Mouse (Mus musculus) hindbrain, embryonic 15.5 days (tissue): ENCODE data around the gene Tnfsf14. TPM values are rescaled to one million over a fixed set of nuclear protein-coding genes. Genes with fewer than 3 reads are reported as not detected.

Source experiments
- ATAC-seq: fragments of 200-750 bp; cut with Nextera tagmentation; 2 replicates; pipeline ENCODE4 v1.8.0; 2017; ENCODE audit warnings: low read depth, moderate number of reproducible peaks, moderate TSS enrichment; ENCODE audit not compliant: low FRiP score
- H3K27ac ChIP-seq: fragments of 300-500 bp; sonication (generic); replicated peaks from 2 replicates; pipeline ENCODE4 v1.5.1; 2015; ENCODE audit warnings: mild to moderate bottlenecking, inconsistent platforms
- H3K27me3 ChIP-seq: fragments of 300-500 bp; sonication (generic); 2 replicates; pipeline ENCODE4 v1.6.1; 2015; ENCODE audit warnings: control low read depth, inconsistent platforms
- H3K36me3 ChIP-seq: fragments of 300-500 bp; sonication (generic); 2 replicates; pipeline ENCODE4 v1.6.1; 2015; ENCODE audit warnings: control low read depth, inconsistent platforms
- H3K4me1 ChIP-seq: fragments of 300-500 bp; sonication (generic); replicated peaks from 2 replicates; pipeline ENCODE4 v1.6.1; 2015; ENCODE audit warnings: control low read depth, inconsistent platforms
- H3K4me2 ChIP-seq: fragments of 300-500 bp; sonication (generic); 2 replicates; pipeline ENCODE4 v1.6.1; 2015; ENCODE audit warnings: moderate library complexity, mild to moderate bottlenecking, inconsistent platforms
- H3K4me3 ChIP-seq: fragments of 300-500 bp; sonication (generic); 2 replicates; pipeline ENCODE4 v1.5.1; 2015; ENCODE audit warnings: mild to moderate bottlenecking, inconsistent platforms
- H3K9ac ChIP-seq: fragments of 300-500 bp; sonication (generic); 2 replicates; pipeline ENCODE4 v1.6.1; 2015; ENCODE audit warnings: inconsistent platforms
- H3K9me3 ChIP-seq: fragments of 300-500 bp; sonication (generic); 2 replicates; pipeline ENCODE4 v1.6.1; 2016; ENCODE audit warnings: control low read depth, inconsistent platforms
- WGBS: fragments of 180-500 bp; shearing (Covaris S2); methylation state at CpG from one replicate; pipeline ENCODE4 v1.1.7; 2015; 5-methylcytosine and 5-hydroxymethylcytosine counted together
- polyA plus RNA-seq: library from polyadenylated mRNA; unstranded; fragments of >200 nt; fragmentation: Nextera tagmentation; extraction: Ambion mirVana; gene quantifications from 2 replicates; pipeline ENCODE4 v1.2.1, GENCODE M21; 2015

Gene Tnfsf14
- polyA plus RNA-seq, 1 experiment from 2014 or later = 0.08 TPM

GRCm38 (mm10) chr17:57223313-57223712 lies 29.3 kb upstream of the Tnfsf14 start:
- no peak for ATAC-seq
- no peaks in the 10 kb centered on the region for H3K4me1 ChIP-seq
- H3K27me3 ChIP-seq = 0 out of 2 replicates have a peak, but pooled peaks cover 3% of the 10 kb centered on the region
- no peaks in the 10 kb centered on the region for H3K36me3 ChIP-seq
- H3K27ac ChIP-seq = no peak overlapping the region
- WGBS = 78% methylated on average over 9 of the region's 9 CpGs
- H3K4me3 ChIP-seq = no peak overlapping the region
- no peak overlapping the region for H3K4me2 ChIP-seq
- H3K9ac ChIP-seq = no peak overlapping the region
- H3K9me3 ChIP-seq = no peaks in the 10 kb centered on the region

GRCm38 (mm10) chr17:57221911-57222310 lies 27.9 kb upstream of the Tnfsf14 start:
- WGBS = 84% methylated on average over 4 of the region's 4 CpGs
- no peaks in the 10 kb centered on the region for H3K4me1 ChIP-seq
- no peak overlapping the region for H3K4me3 ChIP-seq
- H3K36me3 ChIP-seq = no peaks in the 10 kb centered on the region
- H3K9ac ChIP-seq = no peak overlapping the region
- ATAC-seq = no peak
- H3K27ac ChIP-seq = no peak overlapping the region
- H3K27me3 ChIP-seq = 0 out of 2 replicates have a peak, but pooled peaks cover 3% of the 10 kb centered on the region
- H3K9me3 ChIP-seq = no peaks in the 10 kb centered on the region
- no peak overlapping the region for H3K4me2 ChIP-seq

GRCm38 (mm10) chr17:57219884-57220207 lies 25.9 kb upstream of the Tnfsf14 start:
- no peaks in the 10 kb centered on the region for H3K4me1 ChIP-seq
- no peak overlapping the region for H3K27ac ChIP-seq
- H3K9me3 ChIP-seq = no peaks in the 10 kb centered on the region
- ATAC-seq = no peak
- H3K9ac ChIP-seq = no peak overlapping the region
- no peak overlapping the region for H3K4me2 ChIP-seq
- H3K36me3 ChIP-seq = no peaks in the 10 kb centered on the region
- 21% methylated on average over 3 of the region's 3 CpGs for WGBS
- 0 out of 2 replicates have a peak, but pooled peaks cover 1% of the 10 kb centered on the region for H3K27me3 ChIP-seq
- H3K4me3 ChIP-seq = no peak overlapping the region

- WGBS = 23% methylated on average over 11 of the region's 11 CpGs
- no peak for ATAC-seq
- no peak overlapping the region for H3K4me2 ChIP-seq
Observed at GRCm38 (mm10) chr17:57219167-57219883, 25.3 kb upstream of the Tnfsf14 start.

GRCm38 (mm10) chr17:57218335-57218900 lies 24.4 kb upstream of the Tnfsf14 start:
- ATAC-seq = no peak
- H3K9me3 ChIP-seq = no peaks in the 10 kb centered on the region
- no peak overlapping the region for H3K4me3 ChIP-seq
- H3K27me3 ChIP-seq = no peaks in the 10 kb centered on the region
- H3K4me1 ChIP-seq = no peaks in the 10 kb centered on the region
- 75% methylated on average over 12 of the region's 12 CpGs for WGBS
- H3K4me2 ChIP-seq = no peak overlapping the region
- H3K27ac ChIP-seq = no peak overlapping the region
- no peak overlapping the region for H3K9ac ChIP-seq
- no peaks in the 10 kb centered on the region for H3K36me3 ChIP-seq

More at GRCm38 (mm10) chr17:57219167-57219883, 25.3 kb upstream of the Tnfsf14 start:
- Histone ChIP-seq H3K9ac (no peak overlapping the region), H3K9me3 (no peaks in the 10 kb centered on the region), H3K27me3 (no peaks in the 10 kb centered on the region), H3K36me3 (no peaks in the 10 kb centered on the region), H3K4me1 (no peaks in the 10 kb centered on the region), H3K27ac (no peak overlapping the region), H3K4me3 (no peak overlapping the region)

- H3K27me3 ChIP-seq = no peaks in the 10 kb centered on the region
- no peaks in the 10 kb centered on the region for H3K9me3 ChIP-seq
- ATAC-seq = peak; percentile 86
- peak overlapping the region; percentile 41 for H3K4me2 ChIP-seq
- no peaks in the 10 kb centered on the region for H3K36me3 ChIP-seq
- 40% methylated on average over 13 of the region's 13 CpGs for WGBS
- H3K4me3 ChIP-seq = no peak overlapping the region
- H3K9ac ChIP-seq = no peak overlapping the region
- no peak overlapping the region for H3K27ac ChIP-seq
- no peaks in the 10 kb centered on the region for H3K4me1 ChIP-seq
Observed at GRCm38 (mm10) chr17:57214676-57215387, 20.9 kb upstream of the Tnfsf14 start.

GRCm38 (mm10) chr17:57211501-57211900 lies 17.5 kb upstream of the Tnfsf14 start:
- no peak overlapping the region for H3K4me3 ChIP-seq
- no peaks in the 10 kb centered on the region for H3K4me1 ChIP-seq
- no peak overlapping the region for H3K27ac ChIP-seq
- no peak overlapping the region for H3K4me2 ChIP-seq
- no peaks in the 10 kb centered on the region for H3K36me3 ChIP-seq
- no peak for ATAC-seq
- 58% methylated on average over 9 of the region's 9 CpGs for WGBS
- no peaks in the 10 kb centered on the region for H3K9me3 ChIP-seq
- H3K9ac ChIP-seq = no peak overlapping the region
- no peaks in the 10 kb centered on the region for H3K27me3 ChIP-seq

- Histone ChIP-seq H3K9ac (no peak overlapping the region), H3K9me3 (no peaks in the 10 kb centered on the region), H3K4me3 (no peak overlapping the region), H3K27ac (no peak overlapping the region), H3K36me3 (no peaks in the 10 kb centered on the region), H3K4me2 (no peak overlapping the region), H3K27me3 (no peaks in the 10 kb centered on the region), H3K4me1 (no peaks in the 10 kb centered on the region)
- WGBS = 83% methylated on average over 4 of the region's 4 CpGs
- no peak for ATAC-seq
Observed at GRCm38 (mm10) chr17:57209330-57209729, 15.4 kb upstream of the Tnfsf14 start.

- Histone ChIP-seq H3K4me3 (no peak overlapping the region), H3K36me3 (no peaks in the 10 kb centered on the region), H3K9ac (no peak overlapping the region), H3K27ac (no peak overlapping the region), H3K4me1 (no peaks in the 10 kb centered on the region), H3K9me3 (no peaks in the 10 kb centered on the region), H3K4me2 (no peak overlapping the region), H3K27me3 (no peaks in the 10 kb centered on the region)
- ATAC-seq = no peak
- 88% methylated on average over 3 of the region's 3 CpGs for WGBS
Observed at GRCm38 (mm10) chr17:57207938-57208337, 14.0 kb upstream of the Tnfsf14 start.

GRCm38 (mm10) chr17:57201841-57202724 lies 8.1 kb upstream of the Tnfsf14 start:
- Histone ChIP-seq H3K9me3 (no peaks in the 10 kb centered on the region), H3K4me2 (no peak overlapping the region), H3K27me3 (no peaks in the 10 kb centered on the region), H3K9ac (no peak overlapping the region), H3K4me1 (no peaks in the 10 kb centered on the region), H3K4me3 (no peak overlapping the region), H3K36me3 (no peaks in the 10 kb centered on the region), H3K27ac (no peak overlapping the region)
- WGBS = 87% methylated on average over 10 of the region's 10 CpGs
- ATAC-seq = no peak

- Histone ChIP-seq H3K27me3 (no peaks in the 10 kb centered on the region), H3K4me3 (no peak overlapping the region), H3K9me3 (no peaks in the 10 kb centered on the region), H3K9ac (no peak overlapping the region), H3K36me3 (no peaks in the 10 kb centered on the region), H3K4me2 (no peak overlapping the region), H3K4me1 (no peaks in the 10 kb centered on the region), H3K27ac (no peak overlapping the region)
- 87% methylated on average over 3 of the region's 3 CpGs for WGBS
- ATAC-seq = no peak
Observed at GRCm38 (mm10) chr17:57198252-57198651, 4.3 kb upstream of the Tnfsf14 start.
